Mouse (Mus musculus) testis, postnatal 10 days (tissue): ENCODE data around the gene Mon1a.
A peak's percentile ranks its signal among the peaks of the same experiment; 100 is the strongest.

Experiments
- DNase-seq: peaks from one replicate; pipeline ENCODE4 v3.0.0; 2021; ENCODE audit warnings: low spot score

Mon1a gene

DNA sequence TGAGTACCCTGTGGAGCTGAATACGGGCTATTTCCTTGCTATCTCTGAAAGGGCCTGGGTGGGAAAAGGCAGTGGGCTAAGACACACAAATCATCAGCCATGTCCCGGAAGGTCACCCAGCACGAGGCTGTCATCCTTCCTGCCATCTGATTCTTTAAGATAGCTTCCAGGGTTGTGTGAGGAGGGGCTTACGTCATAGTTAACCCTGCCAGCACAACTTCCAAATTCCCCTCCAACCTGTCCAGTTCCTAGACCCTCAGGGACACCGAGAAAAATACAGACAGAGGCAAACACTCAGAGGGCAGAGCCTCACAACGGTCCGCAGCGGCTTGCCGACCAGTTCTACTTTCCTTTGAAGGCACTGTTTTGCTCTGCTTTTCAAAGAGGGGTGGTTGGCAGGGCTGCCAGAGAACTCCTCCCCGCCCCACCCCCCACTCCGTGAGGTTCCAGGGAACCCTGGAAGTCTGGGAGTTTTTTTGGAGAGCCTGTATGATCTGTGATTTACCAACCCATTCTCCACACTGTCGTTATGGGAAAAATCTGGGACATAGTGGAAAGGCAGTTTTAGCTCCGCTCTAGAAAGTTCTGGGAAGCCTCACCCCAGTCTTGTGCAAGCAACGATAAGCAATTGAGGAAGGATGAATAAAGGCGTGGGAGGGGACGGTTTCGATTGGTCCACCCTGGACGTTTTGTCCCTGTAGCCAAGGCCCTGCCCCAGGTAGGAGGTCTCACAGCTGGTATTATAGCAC lies 20.6 kb downstream of the Mon1a start:
- no peak for DNase-seq

DNA sequence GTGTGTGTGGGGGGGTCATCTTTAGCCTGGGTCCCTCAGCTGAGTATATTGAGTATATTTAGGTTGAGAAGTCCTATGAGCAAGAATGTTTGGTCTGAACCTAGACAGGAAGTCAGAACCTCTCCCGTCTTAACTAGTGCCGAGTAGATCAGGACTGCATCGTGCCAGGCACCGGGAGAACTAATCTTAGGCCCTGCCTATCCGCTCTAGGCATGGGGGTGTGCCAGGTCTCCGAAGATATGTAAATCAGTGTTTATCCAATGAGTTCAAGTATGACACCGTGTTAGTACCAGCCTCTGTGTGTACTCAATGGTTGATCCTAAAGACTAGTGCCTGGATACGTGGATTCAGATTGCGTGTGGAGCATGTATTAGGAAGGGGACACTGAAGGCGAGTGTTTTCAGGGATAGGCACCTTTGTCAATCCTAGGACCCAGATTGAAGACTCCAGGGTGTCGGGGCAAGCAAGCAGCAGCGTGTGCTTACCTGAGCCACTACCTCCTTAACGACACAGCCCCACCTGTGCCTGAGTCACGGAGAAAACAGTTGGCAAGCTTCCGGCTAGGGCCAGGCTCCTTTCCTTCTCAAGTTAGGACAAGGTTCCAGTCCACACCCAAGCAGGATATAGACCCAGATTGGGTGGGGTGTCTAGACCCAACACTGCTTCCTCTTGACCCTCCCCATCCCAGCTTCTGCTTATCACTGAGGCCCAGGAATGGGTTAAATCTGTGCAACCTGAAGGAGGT lies 22.2 kb downstream of the Mon1a start:
- no peak for DNase-seq

DNA sequence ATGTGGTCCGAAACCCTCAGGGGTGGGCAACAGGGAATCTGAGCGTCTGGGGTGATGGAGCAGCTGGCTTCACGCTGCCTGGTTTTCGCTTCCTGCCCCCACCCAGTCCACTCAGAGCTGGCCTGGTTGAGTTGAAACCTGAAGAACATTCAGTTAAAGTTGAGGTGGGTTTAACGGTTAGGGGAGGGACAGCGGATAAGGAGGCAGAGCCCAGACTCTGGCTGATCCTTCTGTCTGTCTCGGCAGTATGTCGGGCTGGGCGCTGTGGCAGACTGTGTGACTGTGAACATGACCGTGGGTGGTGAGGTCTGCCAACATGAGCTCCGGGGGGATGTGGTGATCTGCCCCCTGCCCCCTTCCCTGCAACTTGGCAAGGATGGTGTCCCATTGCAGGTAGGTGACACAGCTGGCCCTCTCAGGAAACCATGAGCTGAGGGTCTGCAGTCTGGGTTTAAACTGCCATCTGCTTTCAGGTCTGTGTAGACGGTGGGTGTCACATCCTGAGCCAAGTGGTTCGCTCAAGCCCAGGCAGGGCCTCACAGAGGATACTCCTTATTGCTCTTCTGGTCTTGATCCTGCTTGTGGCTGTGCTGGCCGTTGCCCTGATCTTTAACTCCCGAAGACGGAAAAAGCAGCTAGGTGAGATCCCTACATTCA lies 26.9 kb downstream of the Mon1a start:
- no peak for DNase-seq

DNA sequence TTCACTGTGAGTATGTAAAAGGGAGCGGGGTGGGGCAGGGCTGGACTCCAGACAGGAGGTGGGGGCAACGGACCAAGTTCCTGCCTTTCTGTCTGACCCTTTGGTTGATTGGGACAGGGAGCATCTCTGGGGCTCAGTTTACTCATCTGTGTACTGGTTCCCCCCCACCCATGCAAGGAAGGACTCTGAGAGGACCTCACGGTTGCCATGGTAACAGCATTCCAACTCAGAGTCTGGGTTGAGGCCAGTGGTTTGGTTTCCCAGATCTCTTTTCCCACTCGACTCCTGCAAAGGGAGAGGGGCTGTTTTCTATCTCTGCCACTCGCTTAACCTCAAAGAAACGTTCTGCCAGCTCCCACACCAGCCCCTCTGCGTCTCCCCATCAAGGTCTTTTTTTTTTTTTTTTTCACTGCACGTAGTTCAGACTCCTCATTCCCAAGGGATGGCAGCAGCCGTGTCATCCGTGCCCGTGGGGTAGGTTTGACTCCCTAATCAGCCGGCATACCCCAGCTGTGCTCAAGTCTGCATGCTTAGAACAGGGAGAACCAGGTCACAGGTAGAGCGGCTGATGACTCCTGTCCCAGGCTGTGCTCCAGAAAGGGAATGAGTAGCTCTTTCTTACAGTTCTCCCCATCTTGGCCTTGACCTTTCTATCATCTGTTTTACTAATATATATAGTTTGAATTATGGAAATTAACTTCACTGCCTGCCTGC lies 30.1 kb downstream of the Mon1a start:
- no peak for DNase-seq

DNA sequence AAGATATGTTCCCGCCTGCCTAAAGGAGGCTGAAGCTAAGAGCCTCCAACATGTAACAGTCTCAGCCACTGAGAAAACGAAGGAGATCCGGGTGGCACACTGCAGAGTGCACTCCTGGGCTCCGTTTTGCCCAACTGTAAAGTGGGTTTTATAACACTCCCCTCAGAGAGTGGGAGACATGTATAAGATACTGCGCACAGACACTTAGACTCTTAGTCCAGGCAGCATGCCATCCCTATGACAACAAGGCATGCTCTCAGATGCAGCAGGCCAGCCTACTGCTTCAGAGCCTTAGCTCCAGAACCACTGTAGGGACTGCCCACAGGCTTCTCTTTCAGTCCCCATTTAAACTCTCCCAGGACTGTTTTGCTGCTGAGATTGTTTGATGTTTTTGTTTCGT lies 30.9 kb downstream of the Mon1a start:
- no peak for DNase-seq

DNA sequence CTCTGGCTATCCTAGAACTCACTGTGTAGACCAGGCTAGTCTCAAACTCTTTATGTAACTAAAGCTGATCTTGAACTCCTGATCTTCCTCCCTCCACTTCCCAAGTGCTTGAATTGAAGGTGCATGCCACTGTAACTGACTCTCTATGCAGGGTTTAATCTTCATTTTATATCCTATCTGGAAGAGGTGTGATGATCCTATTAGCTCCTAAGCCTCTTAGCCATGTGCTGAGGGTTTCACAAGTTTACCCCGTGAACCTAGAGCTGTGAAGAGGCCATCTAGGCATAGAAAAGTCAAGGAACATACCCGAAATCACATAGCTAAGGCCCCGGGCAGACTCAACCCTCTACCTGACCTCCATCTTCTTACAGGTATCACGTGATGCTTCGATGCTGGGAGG lies 31.5 kb downstream of the Mon1a start:
- DNase-seq = no peak

DNA sequence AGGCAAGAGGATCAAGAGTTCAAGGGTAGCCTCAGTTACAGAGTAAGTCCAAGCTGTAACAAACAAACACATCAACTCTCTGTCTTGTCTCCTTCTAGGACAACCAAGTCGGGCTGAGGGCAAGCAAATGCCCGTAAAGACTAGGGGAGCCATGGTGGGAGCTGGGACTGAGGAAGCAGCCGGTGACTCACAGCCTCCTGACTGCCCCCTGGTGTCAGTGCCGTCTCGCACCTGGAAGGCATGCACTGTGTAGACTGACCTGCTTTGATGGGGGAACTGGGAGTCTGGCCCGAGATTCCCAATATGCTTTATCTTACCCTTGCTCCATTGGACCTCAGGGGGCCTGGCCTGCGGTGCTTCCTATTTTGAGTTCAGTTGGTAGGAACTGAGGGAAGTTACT lies 35.1 kb downstream of the Mon1a start:
- DNase-seq = peak; percentile 78

DNA sequence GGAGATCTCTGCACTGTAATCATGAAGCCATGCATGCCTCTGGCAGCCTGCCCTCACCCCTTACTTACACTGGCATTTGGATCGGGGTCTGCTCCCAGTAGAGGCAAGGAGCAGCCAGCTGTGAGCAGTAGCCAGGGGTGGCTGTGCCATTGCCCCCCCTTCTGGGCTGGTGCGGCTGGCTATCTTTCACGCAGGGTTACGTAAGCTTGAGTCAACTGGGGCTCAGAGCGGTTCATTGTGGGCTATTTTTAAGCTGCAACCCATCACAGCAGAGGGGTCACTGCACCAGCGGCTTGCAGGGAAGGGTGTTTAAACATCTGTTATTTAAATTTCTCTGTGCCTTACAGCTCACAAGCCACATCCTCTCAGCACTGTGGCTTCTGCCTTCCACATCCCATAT lies 36.0 kb downstream of the Mon1a start:
- no peak for DNase-seq

DNA sequence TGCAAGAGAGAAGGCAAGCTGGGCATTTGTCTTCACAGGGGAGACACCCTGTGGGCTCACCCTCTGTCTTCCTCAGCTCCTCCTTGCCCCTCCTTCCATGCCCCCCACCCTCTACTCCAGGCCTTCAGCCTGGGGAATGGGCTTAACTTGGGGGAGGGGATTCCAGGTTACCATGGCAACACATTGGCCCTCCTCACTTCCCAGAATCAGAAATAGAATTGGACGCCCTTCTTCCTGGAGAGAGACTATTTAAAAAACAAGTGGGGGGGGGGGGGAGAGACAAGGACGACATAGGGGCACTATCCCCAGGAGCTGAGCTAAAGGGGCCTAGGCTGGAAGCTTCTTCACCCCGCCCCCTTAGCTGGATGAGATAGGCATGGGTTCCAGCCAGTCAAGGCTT lies 37.3 kb downstream of the Mon1a start:
- no peak for DNase-seq

DNA sequence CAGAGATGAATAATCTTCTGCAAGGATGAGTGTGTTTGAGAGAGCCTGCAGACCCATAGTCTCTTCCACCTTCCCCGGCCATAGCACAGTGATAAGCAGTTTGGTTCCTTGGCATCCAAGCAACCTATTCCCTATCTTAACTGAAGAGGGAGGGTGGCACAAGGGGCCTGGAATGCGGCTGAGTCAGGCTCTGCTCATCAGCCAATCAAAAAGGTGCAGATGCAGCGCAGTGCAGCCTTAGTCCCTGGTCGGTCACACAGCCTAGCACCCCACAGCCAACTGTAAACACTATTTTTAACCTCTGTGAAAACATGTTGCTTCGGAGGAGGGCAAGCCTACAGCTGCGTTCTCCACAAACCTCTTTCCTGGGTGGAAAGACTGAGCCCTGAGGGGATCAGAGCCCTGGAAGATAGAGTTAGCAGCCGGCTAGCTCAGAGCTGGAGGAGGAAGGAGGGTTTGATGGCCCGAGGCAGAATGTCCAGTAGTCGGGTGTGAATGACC lies 39.0 kb downstream of the Mon1a start:
- DNase-seq = no peak

DNA sequence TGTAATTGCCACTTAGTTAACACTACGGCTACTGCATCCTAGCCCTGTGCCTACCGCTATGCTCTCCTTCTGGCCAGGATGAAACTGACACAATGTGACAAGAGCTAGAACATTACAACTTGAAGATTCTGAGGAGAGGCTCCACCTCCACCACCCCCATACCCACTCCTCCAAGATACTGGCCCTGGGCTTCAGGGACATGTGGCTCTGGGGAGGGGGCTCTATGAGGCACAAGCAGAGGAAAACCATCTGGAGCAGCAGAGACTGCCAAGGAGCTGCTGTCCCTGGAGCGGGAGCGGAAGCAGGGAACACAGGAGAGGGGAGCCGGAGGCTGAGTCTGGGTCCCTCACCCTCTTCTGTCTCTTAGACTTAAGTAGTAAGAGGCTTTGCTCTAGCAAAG lies 39.8 kb downstream of the Mon1a start:
- DNase-seq = no peak

DNA sequence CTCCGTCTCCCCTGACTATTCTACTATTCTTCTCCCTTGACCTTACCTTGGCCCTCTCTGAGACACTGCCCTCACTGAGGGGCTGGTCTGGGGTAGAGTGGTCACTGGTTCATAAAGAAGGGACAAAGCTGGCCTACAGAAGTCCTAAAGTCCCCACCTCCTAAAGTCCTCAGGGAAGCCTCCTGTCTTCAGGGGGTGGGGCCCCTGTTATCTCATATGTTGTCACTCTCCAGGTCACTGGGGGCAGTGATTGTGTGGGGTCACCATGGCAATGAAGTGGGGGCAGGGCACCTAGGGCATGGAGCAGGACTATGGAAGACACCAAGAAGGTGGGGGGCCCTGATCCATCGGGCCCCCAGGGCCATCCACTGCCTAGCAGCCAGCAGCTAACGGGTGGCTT lies 40.2 kb downstream of the Mon1a start, which contains the start of gene Actl11:
TSS of gene Actl11 (plus strand) at position 301 of the 400 bp plus-strand sequence.
- no peak for DNase-seq

DNA sequence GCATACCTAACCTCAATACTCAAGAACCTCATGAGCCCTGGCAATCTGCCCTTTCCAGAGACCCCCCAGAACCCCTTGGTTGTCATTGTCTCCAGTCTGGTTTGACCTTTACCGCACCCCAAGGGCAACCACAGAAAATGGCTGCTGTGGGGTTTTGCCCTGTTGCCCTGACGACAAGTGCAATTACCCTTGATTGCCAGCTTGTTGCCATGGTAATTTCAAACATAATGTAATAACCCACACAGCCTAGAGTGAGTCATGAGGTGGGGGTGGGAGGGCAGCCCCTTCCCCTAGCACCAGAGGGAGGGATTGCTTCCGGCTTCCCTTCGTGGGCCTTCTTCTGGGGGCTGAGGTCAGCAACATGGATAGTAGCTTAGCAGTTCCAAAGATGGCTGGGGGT lies 44.3 kb downstream of the Mon1a start:
- no peak for DNase-seq

DNA sequence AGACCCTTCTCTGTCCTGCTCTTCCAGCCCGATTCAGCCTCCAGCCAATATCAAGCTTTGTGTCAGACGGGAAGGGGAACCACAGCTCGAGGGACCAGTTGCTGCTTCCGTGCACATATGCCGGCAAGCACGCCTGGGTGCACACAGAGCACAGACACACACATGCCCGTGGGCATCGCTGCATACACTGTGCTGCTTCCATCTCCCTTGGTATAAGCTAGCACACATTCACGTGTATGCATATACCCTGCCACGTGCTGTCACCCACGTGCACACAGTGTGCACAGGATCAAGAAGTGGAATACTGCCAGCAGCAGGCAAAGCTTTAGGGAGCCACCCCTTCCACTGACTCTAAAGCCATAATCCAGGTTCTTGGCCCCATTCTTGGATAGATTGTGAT lies 46.2 kb downstream of the Mon1a start:
- DNase-seq = no peak

DNA sequence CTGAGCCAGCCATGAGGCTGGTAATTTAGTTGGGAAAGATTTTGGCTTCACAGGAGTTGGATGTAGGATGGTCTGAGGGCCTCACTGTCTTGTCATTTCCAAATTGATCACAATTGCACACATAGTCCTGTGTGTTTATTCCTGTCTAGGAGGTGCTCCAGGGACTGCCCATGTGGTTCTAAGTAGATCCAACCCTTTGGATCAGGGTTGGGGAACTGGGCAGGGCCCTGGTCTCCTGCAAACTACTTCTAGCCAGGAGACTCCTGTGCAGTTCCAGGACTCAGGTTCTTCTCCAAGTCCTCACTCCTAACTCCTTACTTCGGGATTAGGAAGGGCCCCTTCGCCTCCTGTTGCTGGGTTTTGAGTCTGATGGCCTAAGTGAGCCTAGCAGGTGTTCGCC lies 47.4 kb downstream of the Mon1a start, which contains the start of gene Camkv:
TSS of gene Camkv (plus strand) at position 301 of the 400 bp plus-strand sequence.
- no peak for DNase-seq

DNA sequence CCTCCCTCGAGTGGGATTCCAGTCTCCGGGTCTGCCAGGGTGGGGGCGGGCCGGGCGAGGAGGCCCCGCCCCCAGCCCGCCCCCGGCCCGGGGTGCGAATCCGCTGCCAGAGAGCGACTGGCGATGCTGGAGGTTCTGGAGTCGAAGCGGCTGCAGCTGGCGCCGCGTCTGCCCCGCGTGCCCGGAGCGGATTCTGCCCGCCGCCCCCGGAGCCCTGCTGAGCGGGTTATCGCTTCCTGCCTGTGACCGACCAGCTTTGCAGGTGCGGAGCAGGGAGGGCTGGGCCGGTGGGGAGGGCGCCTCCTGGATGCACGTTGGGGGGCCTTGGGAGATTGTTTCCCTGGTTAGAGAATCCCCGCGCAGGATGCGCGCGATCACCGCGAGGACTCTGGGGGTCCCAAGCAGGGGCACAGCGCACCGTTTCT lies 47.9 kb downstream of the Mon1a start:
- no peak for DNase-seq

DNA sequence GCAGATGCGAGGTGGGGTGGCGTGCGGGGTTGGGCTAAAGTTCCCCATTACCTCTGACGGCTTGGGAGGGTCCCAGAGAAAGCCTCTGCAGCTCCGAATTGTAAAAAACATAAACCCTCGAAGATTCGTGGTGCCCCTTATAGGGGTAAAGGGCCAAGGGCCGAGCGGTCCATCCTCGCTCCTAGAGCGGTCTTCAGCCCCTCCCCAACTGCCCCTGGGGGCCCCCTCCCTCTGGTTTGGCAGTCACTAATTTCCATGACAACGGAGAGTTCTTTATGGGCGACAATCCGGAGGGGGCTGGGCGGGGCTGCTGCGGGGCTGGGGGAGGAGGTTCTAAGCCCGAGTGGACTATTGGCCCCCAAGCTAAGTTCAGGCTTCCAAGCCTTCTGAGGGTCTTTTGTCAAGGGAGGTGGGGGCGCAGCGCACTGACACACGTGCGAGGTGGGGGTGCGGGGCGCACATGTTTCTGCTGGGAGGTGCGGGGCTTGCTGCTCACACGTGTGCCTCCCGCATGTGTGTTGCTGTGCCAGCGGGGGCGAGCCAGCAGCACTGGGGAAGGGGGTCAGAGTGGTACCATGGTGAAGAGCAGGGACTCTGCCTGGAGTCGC lies 48.4 kb downstream of the Mon1a start:
- DNase-seq = no peak

DNA sequence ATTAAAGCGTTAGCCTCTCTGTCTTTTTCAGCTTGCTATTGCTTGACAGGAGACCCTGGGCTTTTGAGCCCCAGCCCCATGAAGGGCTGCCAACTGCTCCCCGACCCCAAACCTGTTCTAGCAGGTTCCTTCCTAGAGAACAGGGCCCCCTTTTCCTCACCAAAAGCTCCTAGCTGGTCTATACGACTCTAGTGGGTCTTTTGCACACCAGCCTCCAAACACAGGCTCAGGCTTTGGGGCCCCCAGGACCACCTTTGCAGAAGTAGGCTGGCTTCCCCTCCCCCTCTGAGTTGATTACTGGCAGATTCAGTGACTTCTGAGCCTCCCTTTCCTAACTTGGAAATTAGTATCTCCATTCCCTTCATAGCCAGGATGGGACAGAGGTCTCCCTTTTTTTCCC lies 48.9 kb downstream of the Mon1a start:
- no peak for DNase-seq

DNA sequence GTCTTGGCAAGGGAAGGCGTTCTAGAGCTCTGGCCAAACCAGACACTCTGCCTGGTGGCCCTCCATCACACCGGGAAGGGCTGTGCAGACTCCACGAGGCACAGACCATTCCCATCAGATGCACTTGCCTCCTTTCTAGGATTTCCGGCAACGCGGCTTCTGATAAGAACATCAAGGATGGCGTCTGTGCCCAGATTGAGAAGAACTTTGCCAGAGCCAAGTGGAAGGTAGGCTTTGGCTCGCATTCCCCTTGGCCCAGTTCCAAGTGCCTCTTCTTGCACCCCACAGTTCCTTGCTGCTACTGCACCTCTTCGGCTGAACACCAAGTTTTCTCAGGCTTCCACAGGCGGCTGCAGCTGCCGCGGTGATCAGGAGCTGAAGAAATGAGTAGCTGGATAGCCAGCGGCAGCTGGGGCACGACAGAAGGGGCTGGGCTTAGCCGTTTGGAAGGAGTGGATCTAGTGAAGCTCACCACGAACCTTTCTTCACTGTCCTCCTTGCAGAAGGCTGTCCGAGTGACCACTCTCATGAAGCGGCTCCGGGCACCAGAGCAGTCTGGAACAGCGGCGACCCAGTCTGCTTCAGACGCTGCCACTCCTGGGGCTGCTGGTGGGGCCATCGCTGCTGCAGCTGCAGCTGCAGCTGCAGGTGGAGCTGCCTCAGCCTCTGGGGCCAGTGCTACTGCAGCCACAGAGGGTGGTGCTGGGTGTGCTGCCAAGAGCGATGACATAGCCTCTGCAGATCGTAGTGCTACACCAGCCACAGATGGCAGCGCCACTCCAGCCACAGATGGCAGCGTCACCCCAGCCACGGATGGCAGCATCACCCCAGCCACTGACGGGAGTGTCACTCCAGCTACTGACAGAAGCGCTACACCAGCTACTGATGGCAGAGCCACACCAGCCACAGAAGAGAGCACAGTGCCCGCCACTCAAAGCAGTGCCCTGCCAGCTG lies 59.6 kb downstream of the Mon1a start:
- no peak for DNase-seq

DNA sequence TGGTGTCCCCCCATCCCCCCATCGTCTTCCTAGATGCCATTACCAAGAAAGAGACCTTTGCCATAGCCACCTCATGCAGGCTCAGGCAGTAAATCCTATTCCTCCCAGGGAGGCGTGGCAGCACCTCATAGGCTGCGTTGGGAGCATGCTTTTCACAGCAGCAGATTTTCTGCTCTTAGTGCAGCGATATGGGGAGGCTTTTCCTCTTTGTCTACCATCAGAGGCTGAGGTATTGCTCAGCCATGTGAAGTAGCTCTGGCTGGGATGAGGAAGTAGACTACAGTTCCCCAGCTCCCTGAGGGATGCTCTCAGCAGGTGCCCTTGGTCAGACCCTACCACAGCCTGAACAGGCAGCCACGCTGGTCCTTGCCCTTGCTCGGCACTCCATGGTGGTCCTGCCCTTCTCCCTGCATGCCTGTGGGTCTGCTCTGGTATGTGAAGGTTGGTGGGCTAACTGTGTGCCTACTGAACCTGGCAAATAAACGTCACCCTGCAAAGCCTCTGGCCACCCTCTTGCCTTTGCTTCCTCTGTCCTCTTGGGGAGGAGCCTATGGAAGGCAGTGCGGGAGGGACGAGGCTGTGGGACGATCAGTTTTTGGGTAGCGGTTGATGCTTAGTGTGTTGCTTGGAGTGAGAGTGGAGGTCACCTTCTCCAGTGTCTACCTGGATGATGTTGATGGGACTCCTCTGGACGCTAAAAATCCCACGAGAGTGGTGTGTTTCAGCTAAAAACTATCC lies 61.4 kb downstream of the Mon1a start:
- no peak for DNase-seq
